Mouse (Mus musculus): ENCODE results near the gene Nid2. TPM values are rescaled to one million over a fixed set of nuclear protein-coding genes. Genes with fewer than 3 reads are reported as not detected.
A peak's percentile ranks its signal among the peaks of the same experiment; 100 is the strongest.

Gene Nid2
- polyA plus RNA-seq (2015; fragmentation: Nextera tagmentation; extraction: Ambion mirVana), result 46.6 and 47.4 TPM in 2 replicates

DNA sequence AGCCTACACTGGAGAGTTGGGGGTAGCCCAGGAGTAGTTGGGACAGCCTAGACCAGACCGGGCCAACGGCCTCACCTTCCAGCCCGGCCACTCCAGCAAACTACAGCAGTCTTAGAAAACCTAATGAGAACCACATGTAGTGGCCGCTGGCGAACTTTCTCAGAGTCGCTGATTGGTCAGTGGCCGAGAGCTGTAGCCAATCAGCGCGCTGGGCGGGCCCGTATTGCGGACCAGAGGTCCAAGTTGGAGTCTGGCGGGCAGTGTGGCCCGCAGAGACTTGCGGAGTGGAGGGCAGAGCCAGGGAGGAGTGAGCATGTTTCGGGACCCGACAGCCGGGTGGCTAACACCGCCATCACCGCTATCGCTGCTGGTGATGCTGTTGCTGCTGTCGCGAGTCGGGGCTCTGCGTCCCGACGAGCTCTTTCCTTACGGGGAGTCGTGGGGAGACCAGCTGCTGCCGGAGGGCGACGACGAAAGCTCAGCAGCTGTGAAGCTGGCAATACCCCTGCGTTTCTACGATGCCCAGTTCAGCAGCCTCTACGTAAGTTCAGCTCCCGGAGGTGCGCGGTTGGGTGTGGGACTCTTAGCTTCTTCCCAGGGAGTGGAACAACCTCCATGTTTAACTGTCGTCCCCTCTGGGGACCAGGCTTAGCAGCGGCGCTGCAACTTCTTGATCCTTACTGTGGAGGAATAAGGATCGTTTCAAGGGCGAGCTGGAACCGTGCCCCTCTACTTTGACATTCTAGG lies at the start of gene Nid2:
Gene Nid2, plus strand, starts transcription at position 241 of the 747 bp plus-strand sequence.
- Histone ChIP-seq H3K4me3 (peak within 1 kb of the TSS; percentile 54), H3K36me3 (no peaks in the 10 kb centered on the region), H3K4me1 (replicated peaks) (peaks cover 24% of the 10 kb centered on the region), H3K27me3 (peaks cover 46% of the 10 kb centered on the region), H3K4me2 (peak within 1 kb of the TSS; percentile 90), H3K9ac (peak within 1 kb of the TSS; percentile 65), H3K27ac (peak within 1 kb of the TSS; percentile 48), H3K9me3 (no peaks in the 10 kb centered on the region)
- under 1% methylated on average over 45 of the region's 45 CpGs for WGBS
- ATAC-seq (ENCODE audit: low FRiP score), result peak; percentile 94

DNA sequence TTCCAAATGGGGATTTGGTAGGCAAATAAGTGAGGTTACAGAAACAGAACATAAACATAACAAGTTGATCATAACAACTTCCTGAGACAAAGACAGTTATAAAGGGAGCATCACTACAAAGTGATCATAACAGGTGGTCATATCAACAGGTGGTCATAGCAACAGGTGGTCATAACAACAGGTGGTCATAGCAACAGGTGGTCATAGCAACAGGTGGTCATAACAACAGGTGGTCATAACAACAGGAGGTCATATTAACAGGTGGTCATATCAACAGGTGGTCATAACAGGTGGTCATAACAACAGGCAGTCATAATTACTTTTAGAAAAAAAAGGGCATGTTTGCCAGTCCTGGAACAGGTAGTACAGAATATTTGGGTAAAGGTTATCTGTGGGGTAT lies 49.5 kb upstream of the Nid2 start:
- Histone ChIP-seq H3K9me3 (no peaks in the 10 kb centered on the region), H3K9ac (no peak overlapping the region), H3K4me1 (replicated peaks) (no peaks in the 10 kb centered on the region), H3K27me3 (peaks cover 56% of the 10 kb centered on the region), H3K4me3 (no peak overlapping the region), H3K36me3 (no peaks in the 10 kb centered on the region), H3K4me2 (no peak overlapping the region), H3K27ac (no peak overlapping the region)
- no peak for ATAC-seq (ENCODE audit: low FRiP score)

DNA sequence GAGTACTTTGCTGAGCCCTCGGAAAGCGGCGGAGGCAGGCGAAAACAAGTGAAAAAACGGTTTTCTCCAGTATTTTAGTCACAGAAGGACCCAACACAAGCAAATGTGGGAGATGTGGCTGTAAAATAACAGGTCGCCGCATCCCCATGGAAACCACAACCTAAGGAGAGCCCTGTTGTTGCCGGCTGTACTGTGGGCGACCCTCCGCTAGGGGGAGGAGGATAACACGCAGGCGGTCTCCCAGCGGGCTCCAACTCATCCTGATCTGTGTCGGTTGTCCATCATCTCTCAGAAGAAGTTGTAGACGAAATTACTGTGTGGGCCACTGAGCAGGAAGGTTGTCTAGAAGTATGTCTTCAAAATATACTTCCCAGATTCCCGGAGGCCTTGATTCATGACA lies 45.4 kb upstream of the Nid2 start:
- H3K27me3 ChIP-seq, result peaks cover 45% of the 10 kb centered on the region
- no peak overlapping the region for H3K27ac ChIP-seq
- H3K36me3 ChIP-seq, result no peaks in the 10 kb centered on the region
- 7% methylated on average over 16 of the region's 16 CpGs for WGBS
- H3K9me3 ChIP-seq, result no peaks in the 10 kb centered on the region
- peaks cover 8% of the 10 kb centered on the region for H3K4me1 ChIP-seq (replicated peaks)
- no peak overlapping the region for H3K4me2 ChIP-seq
- H3K9ac ChIP-seq, result no peak overlapping the region
- ATAC-seq (ENCODE audit: low FRiP score), result peak; percentile 51; the same call in 1 of the 2 replicates
- H3K4me3 ChIP-seq, result no peak overlapping the region

GRCm38 (mm10) chr14:19706454-19706853 lies 44.6 kb upstream of the Nid2 start:
- H3K9me3 ChIP-seq, result no peaks in the 10 kb centered on the region
- H3K4me1 ChIP-seq (replicated peaks), result peaks cover 8% of the 10 kb centered on the region
- no peaks in the 10 kb centered on the region for H3K36me3 ChIP-seq
- no peak overlapping the region for H3K4me3 ChIP-seq
- no peak overlapping the region for H3K9ac ChIP-seq
- H3K27ac ChIP-seq, result no peak overlapping the region
- 1% methylated on average over 5 of the region's 5 CpGs for WGBS
- 0 out of 2 replicates have a peak, but pooled peaks have one; percentile 56 for ATAC-seq (ENCODE audit: low FRiP score)
- H3K4me2 ChIP-seq, result no peak overlapping the region
- H3K27me3 ChIP-seq, result peaks cover 41% of the 10 kb centered on the region

DNA sequence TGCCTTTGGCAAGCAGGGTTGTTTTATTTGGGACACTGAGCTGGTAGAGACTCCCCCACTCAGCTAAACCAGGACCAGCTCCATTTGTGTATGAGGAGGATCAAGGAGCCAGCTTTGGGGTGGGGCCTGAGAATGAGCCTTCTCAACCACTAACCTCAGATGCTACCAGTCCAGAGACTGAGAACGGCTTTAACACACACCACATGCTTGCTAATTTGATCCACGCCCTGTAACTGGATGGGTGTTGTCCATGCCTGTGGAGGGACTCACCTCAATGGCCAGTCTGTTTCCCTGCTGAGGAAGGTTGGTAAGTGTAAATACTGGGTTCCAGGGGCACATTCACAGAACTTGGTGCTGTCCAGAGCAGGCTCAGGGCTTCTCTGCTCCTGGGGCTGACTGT lies 44.1 kb upstream of the Nid2 start:
- no peak for ATAC-seq (ENCODE audit: low FRiP score)
- no peaks in the 10 kb centered on the region for H3K36me3 ChIP-seq
- no peaks in the 10 kb centered on the region for H3K9me3 ChIP-seq
- no peak overlapping the region for H3K27ac ChIP-seq
- H3K9ac ChIP-seq, result no peak overlapping the region
- H3K4me1 ChIP-seq (replicated peaks), result peaks cover 8% of the 10 kb centered on the region
- no peak overlapping the region for H3K4me3 ChIP-seq
- peaks cover 41% of the 10 kb centered on the region for H3K27me3 ChIP-seq
- WGBS, result 67% methylated on average over 2 of the region's 2 CpGs
- H3K4me2 ChIP-seq, result no peak overlapping the region

GRCm38 (mm10) chr14:19707721-19708507 lies 43.2 kb upstream of the Nid2 start:
- no peak overlapping the region for H3K4me2 ChIP-seq
- 74% methylated on average over 11 of the region's 11 CpGs for WGBS

GRCm38 (mm10) chr14:19709161-19709560 lies 41.9 kb upstream of the Nid2 start:
- Histone ChIP-seq H3K27ac (no peak overlapping the region), H3K9me3 (no peaks in the 10 kb centered on the region), H3K4me2 (peak overlapping the region; percentile 34), H3K4me3 (no peak overlapping the region), H3K36me3 (no peaks in the 10 kb centered on the region), H3K4me1 (replicated peaks) (peaks cover 8% of the 10 kb centered on the region), H3K27me3 (peaks cover 29% of the 10 kb centered on the region), H3K9ac (peak overlapping the region; percentile 53)
- WGBS, result 18% methylated on average over 9 of the region's 9 CpGs
- ATAC-seq (ENCODE audit: low FRiP score), result peak; percentile 33

More at GRCm38 (mm10) chr14:19707721-19708507, 43.2 kb upstream of the Nid2 start:
- no peak overlapping the region for H3K4me3 ChIP-seq
- no peak overlapping the region; the same call in 1 of the 2 replicates for H3K27ac ChIP-seq
- ATAC-seq (ENCODE audit: low FRiP score), result no peak
- peaks cover 37% of the 10 kb centered on the region for H3K27me3 ChIP-seq
- no peaks in the 10 kb centered on the region for H3K9me3 ChIP-seq
- H3K9ac ChIP-seq, result no peak overlapping the region
- H3K36me3 ChIP-seq, result no peaks in the 10 kb centered on the region
- peaks cover 8% of the 10 kb centered on the region for H3K4me1 ChIP-seq (replicated peaks)

DNA sequence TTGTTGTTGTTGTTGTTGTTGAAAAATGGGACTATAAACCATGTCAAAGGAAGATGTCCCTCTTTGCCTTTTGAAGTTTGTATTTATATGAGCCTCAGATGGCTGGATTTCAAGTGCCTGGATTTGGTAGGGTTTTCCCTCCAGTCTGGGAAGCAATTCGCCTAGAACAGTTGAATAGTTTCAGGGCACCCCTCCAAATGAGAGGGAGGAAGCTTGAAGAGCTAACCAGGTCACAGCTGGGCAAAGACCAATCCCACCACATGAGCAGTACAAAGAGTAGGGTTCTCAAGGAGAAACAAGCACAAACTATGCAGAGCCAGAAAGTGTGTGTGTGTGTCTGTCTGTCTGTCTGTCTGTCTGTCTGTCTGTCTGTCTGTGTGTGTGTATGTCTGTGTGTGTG lies 39.3 kb upstream of the Nid2 start:
- no peak for ATAC-seq (ENCODE audit: low FRiP score)
- no peaks in the 10 kb centered on the region for H3K36me3 ChIP-seq
- H3K9ac ChIP-seq, result no peak overlapping the region
- H3K4me2 ChIP-seq, result no peak overlapping the region
- H3K9me3 ChIP-seq, result no peaks in the 10 kb centered on the region
- peaks cover 8% of the 10 kb centered on the region for H3K4me1 ChIP-seq (replicated peaks)
- H3K4me3 ChIP-seq, result no peak overlapping the region
- peaks cover 19% of the 10 kb centered on the region for H3K27me3 ChIP-seq
- H3K27ac ChIP-seq, result no peak overlapping the region
- WGBS, result 62% methylated on average over 1 of the region's 1 CpGs

GRCm38 (mm10) chr14:19713067-19713466 lies 38.0 kb upstream of the Nid2 start:
- H3K4me1 ChIP-seq (replicated peaks), result peaks cover 8% of the 10 kb centered on the region
- 74% methylated on average over 3 of the region's 3 CpGs for WGBS
- no peaks in the 10 kb centered on the region for H3K9me3 ChIP-seq
- no peaks in the 10 kb centered on the region for H3K36me3 ChIP-seq
- H3K27ac ChIP-seq, result no peak overlapping the region
- ATAC-seq (ENCODE audit: low FRiP score), result no peak
- no peak overlapping the region for H3K9ac ChIP-seq
- H3K4me3 ChIP-seq, result no peak overlapping the region
- peaks cover 7% of the 10 kb centered on the region for H3K27me3 ChIP-seq
- H3K4me2 ChIP-seq, result no peak overlapping the region

- H3K9me3 ChIP-seq, result no peaks in the 10 kb centered on the region
- no peaks in the 10 kb centered on the region for H3K36me3 ChIP-seq
- H3K4me2 ChIP-seq, result no peak overlapping the region
- ATAC-seq (ENCODE audit: low FRiP score), result no peak
- 0 out of 2 replicates have a peak, but pooled peaks cover 4% of the 10 kb centered on the region for H3K27me3 ChIP-seq
- no peak overlapping the region for H3K27ac ChIP-seq
- no peak overlapping the region for H3K4me3 ChIP-seq
- WGBS, result 40% methylated on average over 3 of the region's 3 CpGs
- no peak overlapping the region for H3K9ac ChIP-seq
- no peaks in the 10 kb centered on the region for H3K4me1 ChIP-seq (replicated peaks)
Measured at GRCm38 (mm10) chr14:19719077-19719476, 32.0 kb upstream of the Nid2 start.

- Histone ChIP-seq H3K4me3 (no peak overlapping the region), H3K27ac (no peak overlapping the region), H3K9ac (no peak overlapping the region), H3K9me3 (no peaks in the 10 kb centered on the region), H3K36me3 (no peaks in the 10 kb centered on the region), H3K4me1 (replicated peaks) (no peaks in the 10 kb centered on the region), H3K27me3 (0 out of 2 replicates have a peak, but pooled peaks cover 4% of the 10 kb centered on the region), H3K4me2 (no peak overlapping the region)
- 52% methylated on average over 2 of the region's 2 CpGs for WGBS
- no peak for ATAC-seq (ENCODE audit: low FRiP score)
Measured at GRCm38 (mm10) chr14:19720044-19720611, 30.9 kb upstream of the Nid2 start.

DNA sequence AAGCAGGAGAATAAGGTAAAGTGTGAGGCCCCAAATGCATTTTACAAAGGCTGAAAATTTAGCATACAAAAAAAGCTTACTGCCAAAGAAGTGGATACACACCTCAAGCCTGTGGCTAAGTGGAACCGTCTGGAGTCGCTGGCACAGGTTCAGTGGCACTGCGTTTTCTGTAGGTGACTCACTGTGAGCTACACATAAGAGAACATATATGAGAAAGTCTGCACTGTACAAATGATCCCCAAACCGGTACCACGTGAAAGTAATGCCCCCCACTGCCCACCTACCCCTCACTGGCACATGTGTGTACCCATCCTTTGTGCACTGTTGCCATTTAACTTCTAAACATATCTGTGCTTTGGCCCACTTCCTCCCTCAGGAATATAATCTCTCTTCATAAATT lies 22.8 kb upstream of the Nid2 start:
- Histone ChIP-seq H3K4me1 (replicated peaks) (no peaks in the 10 kb centered on the region), H3K36me3 (no peaks in the 10 kb centered on the region), H3K9me3 (no peaks in the 10 kb centered on the region), H3K9ac (no peak overlapping the region), H3K4me2 (no peak overlapping the region), H3K27me3 (no peaks in the 10 kb centered on the region), H3K27ac (no peak overlapping the region), H3K4me3 (no peak overlapping the region)
- WGBS, result 85% methylated on average over 5 of the region's 5 CpGs
- ATAC-seq (ENCODE audit: low FRiP score), result no peak

Measured in hindbrain, embryonic 13.5 days (tissue).